Mouse (Mus musculus) spleen, adult 18-20 months (tissue): ENCODE data around the gene Myrf.
"Not testable (repeated sequence)": the region's sequence is repeated elsewhere in the genome, so short reads cannot be mapped to it uniquely, and the experiment has no call there.

Experiments used
- DNase-seq, 2 experiments: peaks; one replicate each; pipeline ENCODE4 v3.0.0; 2022; ENCODE audit warnings: mixed read lengths in 2 of 2

Myrf gene

DNA sequence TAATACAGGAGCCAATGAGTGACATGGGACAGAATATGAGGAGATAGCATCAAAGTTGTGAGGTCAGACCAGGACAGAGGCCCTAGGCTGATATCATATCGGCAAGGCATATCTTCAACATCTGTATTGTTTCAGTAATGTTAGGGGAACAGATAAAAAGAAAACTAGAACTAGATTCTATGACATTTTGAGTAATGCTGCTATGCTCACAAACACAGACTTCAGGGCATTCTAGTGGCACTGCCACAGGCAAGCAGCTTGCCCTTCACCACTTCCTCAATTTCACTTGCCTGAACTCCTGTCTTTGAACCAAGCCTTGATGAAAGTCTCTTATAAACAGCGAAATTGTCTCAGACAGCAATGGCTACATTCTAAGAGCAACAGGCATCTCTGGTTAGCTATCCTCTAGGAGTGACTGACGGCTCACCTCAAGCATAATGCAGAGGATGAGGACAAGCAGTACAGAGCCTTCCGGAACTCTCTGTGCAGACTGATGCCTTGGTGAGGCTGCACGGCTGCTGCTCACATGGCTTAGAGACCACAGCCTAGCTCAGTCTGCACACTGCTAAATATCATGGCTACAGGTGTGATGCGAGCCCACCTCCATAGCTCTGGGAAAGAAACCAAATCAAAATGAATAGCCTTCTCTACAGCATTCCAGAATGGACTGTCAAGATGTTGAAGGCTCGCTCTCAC lies 66.6 kb downstream of the Myrf start:
- no peak for DNase-seq

DNA sequence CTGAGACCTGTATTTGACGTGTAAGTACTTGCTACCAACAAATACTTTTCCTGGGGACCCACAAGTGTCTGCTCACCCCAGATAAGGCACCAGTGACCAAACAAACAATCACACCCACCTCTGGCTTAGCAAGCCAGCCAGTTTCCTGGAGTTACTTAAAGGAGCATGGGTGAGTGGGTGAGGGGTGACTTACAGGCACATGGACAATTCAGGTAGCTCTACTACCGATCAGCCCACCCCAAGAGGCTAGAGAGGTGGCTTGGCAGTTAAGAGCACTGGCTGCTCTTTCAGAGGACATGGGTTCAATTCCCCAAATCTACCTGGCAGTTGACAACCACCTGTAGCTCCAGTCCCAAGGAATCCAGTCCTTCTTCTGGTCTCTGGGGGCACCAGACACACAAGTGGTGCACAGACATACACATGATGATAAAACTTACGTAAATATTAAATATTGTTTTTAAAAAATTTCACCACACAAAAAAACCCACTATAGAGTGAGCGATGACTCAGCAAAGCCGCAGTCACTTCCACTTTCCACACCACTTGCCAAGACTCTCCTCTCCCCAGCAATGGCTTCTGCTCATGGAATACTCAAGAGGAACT lies 67.3 kb downstream of the Myrf start:
- DNase-seq, result no peak

DNA sequence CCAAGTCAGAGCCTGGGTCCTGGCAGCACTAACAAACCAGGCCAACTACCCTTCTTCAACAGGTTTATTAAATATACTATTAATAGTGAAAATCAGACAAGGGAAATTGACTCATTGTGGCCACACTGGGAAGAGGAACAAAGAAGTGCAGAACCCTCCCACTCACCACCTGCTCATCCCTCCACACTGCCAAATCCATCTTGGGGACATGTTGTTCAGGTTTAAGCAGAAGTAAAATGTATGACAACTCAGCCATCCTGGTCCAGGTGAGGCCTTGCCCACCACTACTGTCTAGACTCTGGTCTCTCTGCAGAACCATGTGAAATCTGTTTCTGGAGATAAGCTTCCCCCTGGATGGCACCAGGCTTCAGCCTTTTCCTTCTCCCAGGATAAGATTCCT lies 68.7 kb downstream of the Myrf start:
- DNase-seq, result no peak

DNA sequence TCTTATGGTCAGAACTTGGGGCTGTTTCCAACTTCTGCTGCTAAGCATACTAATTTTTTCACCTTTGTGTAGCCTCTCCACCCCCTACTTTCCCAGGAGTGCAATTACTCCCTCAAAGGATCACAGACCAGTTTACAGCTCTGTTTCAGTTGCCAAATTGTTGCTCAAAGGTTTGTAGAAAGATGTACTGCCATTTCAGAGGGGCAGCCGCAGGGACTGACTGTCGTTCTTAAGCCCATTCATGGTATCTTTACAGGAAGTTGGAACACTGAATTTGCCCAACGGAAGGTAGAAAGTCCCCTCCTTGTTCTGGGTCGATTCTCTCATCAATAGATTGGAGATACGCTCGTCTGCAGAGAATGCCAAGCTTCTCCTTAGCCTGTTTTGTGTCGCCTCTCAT lies 69.2 kb downstream of the Myrf start:
- DNase-seq, result no peak

DNA sequence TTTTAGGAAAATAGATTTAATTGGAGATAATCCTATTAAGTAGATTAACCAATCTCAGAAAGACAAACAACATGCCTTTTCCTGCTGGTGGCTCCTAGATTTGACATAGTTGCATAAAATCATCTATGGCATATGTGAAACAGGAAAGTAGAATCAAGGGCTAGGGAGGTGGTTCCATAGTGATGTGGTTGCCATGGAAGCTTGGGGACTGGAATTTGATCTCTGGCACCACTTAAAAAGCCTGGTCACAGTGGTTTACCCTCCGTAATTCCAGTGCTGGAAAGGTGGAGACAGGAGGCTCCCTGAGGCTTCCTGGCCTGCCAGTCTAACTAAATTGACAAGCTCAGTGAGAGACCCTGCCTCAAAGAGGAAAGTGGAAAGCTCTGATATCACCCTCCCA lies 70.1 kb downstream of the Myrf start:
- DNase-seq, result no peak

DNA sequence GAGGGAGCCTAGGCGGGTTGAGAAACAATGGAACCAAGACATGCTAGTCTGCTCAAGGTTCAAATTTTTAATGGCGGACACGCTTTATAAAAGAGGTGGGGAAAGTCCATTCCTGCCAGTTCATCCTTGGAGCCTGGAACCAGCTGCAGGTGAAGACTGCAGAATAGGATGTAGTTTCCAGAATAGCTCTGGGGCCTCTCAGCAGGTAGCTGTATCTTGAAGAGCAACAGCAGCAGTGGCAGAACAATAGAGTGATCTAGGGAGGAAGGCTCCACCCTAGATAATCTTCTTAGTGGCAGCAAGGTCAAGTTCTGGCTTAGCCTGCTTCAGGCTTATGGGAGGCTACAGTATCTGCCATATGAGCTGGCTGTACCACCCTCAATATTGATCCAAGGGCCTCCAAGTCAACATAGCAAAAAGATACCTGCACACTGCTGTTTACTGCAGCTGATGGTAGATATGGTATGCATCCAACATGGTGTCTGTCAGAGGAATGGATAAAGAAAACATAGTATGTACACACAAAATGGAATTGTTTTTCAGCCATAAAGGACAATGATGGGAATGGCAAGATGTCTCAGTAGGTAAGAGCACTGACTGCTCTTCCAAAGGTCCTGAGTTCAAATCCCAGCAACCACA lies 70.7 kb downstream of the Myrf start:
- not testable (repeated sequence) for DNase-seq

DNA sequence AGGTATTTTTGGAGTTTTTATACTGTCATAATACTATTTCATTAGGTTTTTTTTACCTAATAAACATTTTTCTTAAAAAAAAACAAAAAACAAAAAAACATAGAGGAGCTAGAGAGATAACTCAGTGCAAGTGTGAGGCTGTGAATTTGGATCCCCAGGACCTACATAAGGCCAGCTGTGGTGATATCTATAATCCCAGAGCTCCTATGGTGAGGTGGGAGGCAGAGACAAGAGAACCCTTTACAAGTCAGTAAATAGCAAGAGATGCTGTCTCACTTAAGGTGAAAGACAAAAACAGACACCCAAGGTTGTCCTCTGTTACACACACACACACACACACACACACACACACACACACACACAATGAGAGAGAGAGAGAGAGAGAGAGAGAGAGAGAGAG lies 71.4 kb downstream of the Myrf start:
- DNase-seq, result no peak

DNA sequence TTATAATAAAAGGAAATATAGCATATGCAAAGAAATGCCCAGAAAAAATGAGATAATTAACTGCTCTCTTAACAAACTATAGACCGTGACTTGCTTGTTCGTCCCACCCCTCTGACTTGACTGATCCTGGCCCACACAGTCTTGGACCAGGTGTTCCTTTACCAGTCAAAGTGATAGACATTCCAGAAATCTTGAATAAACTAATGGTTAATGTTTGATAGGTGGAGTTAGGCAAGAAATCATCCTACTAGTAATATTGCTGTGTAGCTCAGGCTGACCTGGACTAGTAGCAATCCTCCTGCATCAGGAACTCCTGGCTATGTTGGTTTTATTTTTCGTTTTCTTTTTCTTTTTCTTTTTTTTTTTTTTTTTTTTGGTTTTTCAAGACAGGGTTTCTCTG lies 72.1 kb downstream of the Myrf start:
- no peak for DNase-seq

DNA sequence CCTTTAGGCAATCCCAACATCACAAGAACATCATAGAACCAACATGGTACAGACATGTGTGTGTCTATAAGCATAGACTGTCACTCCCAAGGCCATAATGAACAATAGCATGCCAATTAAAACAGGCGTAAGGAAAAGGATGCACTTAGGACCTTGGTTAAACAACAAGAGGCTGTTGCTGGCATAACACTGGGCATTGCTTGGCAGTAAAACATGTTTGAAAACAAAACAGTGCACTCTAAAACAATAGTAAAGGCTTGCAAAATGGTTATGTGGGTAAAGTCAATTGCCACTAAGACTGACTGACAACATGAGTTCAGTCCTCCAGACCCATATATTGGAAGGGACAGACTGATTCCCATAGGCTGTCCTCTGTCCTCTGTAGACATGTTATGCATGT lies 72.6 kb downstream of the Myrf start:
- no peak for DNase-seq

DNA sequence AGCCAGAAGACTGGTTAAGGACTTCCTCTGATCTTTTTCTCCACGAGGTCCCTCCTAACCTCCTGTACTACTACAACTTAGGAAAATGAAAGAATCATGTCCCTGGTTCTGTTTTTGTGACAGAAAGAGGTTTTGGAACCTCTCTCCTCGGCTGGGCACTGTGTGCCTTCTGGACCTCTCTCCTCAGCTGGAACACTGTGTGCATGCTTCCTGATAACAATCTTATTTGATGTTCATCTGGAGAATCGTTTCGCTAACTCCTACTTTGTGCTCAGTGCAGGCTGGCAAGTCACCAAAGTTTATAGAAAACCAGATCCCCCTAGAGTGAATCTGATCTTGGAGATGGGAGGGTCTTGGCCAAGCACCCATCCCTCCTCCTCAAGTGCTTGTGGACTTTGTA lies 73.4 kb downstream of the Myrf start:
- DNase-seq, result no peak

DNA sequence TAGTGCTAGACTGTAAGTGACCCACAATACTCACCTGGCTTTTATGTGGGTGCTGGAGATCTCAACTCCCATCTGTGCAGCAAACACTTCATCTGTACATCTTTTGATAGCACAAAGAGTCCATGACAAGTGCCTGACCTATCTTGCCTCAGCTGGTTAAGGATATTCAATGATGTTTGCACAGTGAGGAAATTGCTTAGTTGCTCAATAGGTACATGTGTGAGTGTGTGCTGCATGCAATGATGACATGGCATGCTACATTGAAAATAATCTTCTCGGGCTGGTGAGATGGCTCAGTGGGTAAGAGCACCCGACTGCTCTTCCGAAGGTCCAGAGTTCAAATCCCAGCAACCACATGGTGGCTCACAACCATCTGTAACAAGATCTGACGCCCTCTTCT lies 74.6 kb downstream of the Myrf start:
- not testable (repeated sequence) for DNase-seq

DNA sequence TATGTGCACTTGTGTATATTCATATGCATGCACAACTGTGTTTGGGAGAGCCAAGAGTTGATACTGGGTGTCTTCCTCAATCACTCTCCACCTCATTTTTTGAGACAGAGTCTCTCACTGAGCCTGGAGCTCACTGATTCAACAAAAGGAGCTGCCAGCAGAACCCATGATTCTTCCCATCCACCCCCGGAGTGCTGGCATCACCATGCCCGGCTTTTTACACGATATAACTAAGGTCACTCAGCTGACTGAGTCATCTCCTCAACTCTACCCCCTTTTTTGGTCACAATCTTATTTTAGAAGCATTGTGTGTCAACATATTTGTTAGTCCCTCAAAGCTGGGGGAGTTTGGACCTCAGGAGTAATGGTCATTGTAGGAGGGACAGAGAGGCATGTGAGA lies 76.7 kb downstream of the Myrf start:
- no peak for DNase-seq
